Mouse (Mus musculus) liver, embryonic 16.5 days (tissue): Measurements from ENCODE around the gene Nudt14. TPM values are rescaled to one million over a fixed set of nuclear protein-coding genes. Genes with fewer than 3 reads are reported as not detected.

Experiments used
- ATAC-seq: fragments of 200-750 bp; cut with Nextera tagmentation; 2 replicates; pipeline ENCODE4 v1.8.0; 2017; ENCODE audit warnings: low read depth, mild to moderate bottlenecking, moderate number of reproducible peaks, moderate library complexity
- H3K27ac ChIP-seq: fragments of 300-500 bp; sonication (generic); 2 replicates; pipeline ENCODE4 v1.5.1; 2014; ENCODE audit warnings: mild to moderate bottlenecking, low read length
- H3K27me3 ChIP-seq: fragments of 300-500 bp; sonication (generic); 2 replicates; pipeline ENCODE4 v1.6.1; 2014; ENCODE audit warnings: low read depth, low read length, mixed read lengths; ENCODE audit not compliant: control insufficient read depth, insufficient read depth
- H3K36me3 ChIP-seq: fragments of 300-500 bp; sonication (generic); 2 replicates; pipeline ENCODE4 v1.6.1; 2014; ENCODE audit warnings: mild to moderate bottlenecking; ENCODE audit not compliant: control insufficient read depth, insufficient read depth
- H3K4me1 ChIP-seq: fragments of 300-500 bp; sonication (generic); 2 replicates; pipeline ENCODE4 v1.6.1; 2014; ENCODE audit warnings: low read depth, low read length, mixed read lengths; ENCODE audit not compliant: control insufficient read depth
- H3K4me2 ChIP-seq: fragments of 300-500 bp; sonication (generic); 2 replicates; pipeline ENCODE4 v1.6.1; 2014; ENCODE audit warnings: low read depth, low read length, mixed read lengths
- H3K4me3 ChIP-seq: fragments of 300-500 bp; sonication (generic); 2 replicates; pipeline ENCODE4 v1.5.1; 2014; ENCODE audit warnings: low read depth, mild to moderate bottlenecking, low read length
- H3K9ac ChIP-seq: fragments of 300-500 bp; sonication (generic); 2 replicates; pipeline ENCODE4 v1.6.1; 2014; ENCODE audit warnings: low read depth, low read length
- H3K9me3 ChIP-seq: fragments of 300-500 bp; sonication (generic); replicated peaks from 2 replicates; pipeline ENCODE4 v1.6.1; 2016; ENCODE audit warnings: low read length; ENCODE audit not compliant: control insufficient read depth
- WGBS: fragments of 180-500 bp; shearing (Covaris S2); extraction: QIAGEN DNeasy Blood & Tissue Kit; methylation state at CpG from one replicate; pipeline ENCODE4 v1.1.7; 2014; ENCODE audit not compliant: insufficient replicate concordance; 5-methylcytosine and 5-hydroxymethylcytosine counted together
- polyA plus RNA-seq: library from polyadenylated mRNA; unstranded; fragments of >200 nt; fragmentation: Nextera tagmentation; extraction: Ambion mirVana; gene quantifications from 2 replicates; pipeline ENCODE4 v1.2.1, GENCODE M21; 2015

The Nudt14 gene
- polyA plus RNA-seq, 1 experiment from 2014 or later = 12.1 TPM

- H3K36me3 ChIP-seq = peaks cover 19% of the 10 kb centered on the region
- ATAC-seq = no peak
- H3K4me1 ChIP-seq = peaks cover 13% of the 10 kb centered on the region
- H3K9me3 ChIP-seq = no peaks in the 10 kb centered on the region
- H3K9ac ChIP-seq = no peak overlapping the region
- H3K4me3 ChIP-seq = no peak overlapping the region
- H3K27me3 ChIP-seq = no peaks in the 10 kb centered on the region
- no peak overlapping the region for H3K4me2 ChIP-seq
- WGBS = 78% methylated on average over 9 of the region's 9 CpGs
- H3K27ac ChIP-seq = no peak overlapping the region
Measured at GRCm38 (mm10) chr12:112974736-112975135, 32.8 kb upstream of the Nudt14 start.

- H3K4me2 ChIP-seq = no peak overlapping the region
- H3K27me3 ChIP-seq = no peaks in the 10 kb centered on the region
- H3K36me3 ChIP-seq = peaks cover 46% of the 10 kb centered on the region
- no peaks in the 10 kb centered on the region for H3K4me1 ChIP-seq
- ATAC-seq = no peak
- WGBS = 58% methylated on average over 6 of the region's 6 CpGs
- H3K27ac ChIP-seq = no peak overlapping the region
- H3K9ac ChIP-seq = no peak overlapping the region
- H3K4me3 ChIP-seq = no peak overlapping the region
- H3K9me3 ChIP-seq = no peaks in the 10 kb centered on the region
Measured at GRCm38 (mm10) chr12:112969616-112970015, 27.7 kb upstream of the Nudt14 start.

- ATAC-seq = no peak
- no peaks in the 10 kb centered on the region for H3K9me3 ChIP-seq
- H3K36me3 ChIP-seq = peaks cover 48% of the 10 kb centered on the region
- no peaks in the 10 kb centered on the region for H3K4me1 ChIP-seq
- H3K9ac ChIP-seq = no peak overlapping the region
- no peak overlapping the region for H3K4me3 ChIP-seq
- H3K27ac ChIP-seq = no peak overlapping the region
- H3K4me2 ChIP-seq = no peak overlapping the region
- no peaks in the 10 kb centered on the region for H3K27me3 ChIP-seq
- WGBS = 85% methylated on average over 8 of the region's 8 CpGs
Measured at GRCm38 (mm10) chr12:112968943-112969342, 27.0 kb upstream of the Nudt14 start.

GRCm38 (mm10) chr12:112965783-112966182, 23.9 kb upstream of the Nudt14 start:
- Histone ChIP-seq H3K4me2 (no peak overlapping the region), H3K36me3 (peaks cover 70% of the 10 kb centered on the region), H3K9me3 (no peaks in the 10 kb centered on the region), H3K4me1 (no peaks in the 10 kb centered on the region), H3K27me3 (no peaks in the 10 kb centered on the region), H3K4me3 (no peak overlapping the region), H3K9ac (no peak overlapping the region), H3K27ac (no peak overlapping the region)
- WGBS = 82% methylated on average over 13 of the region's 13 CpGs
- ATAC-seq = no peak

- 80% methylated on average over 5 of the region's 5 CpGs for WGBS
- Histone ChIP-seq H3K36me3 (peaks cover 52% of the 10 kb centered on the region), H3K4me3 (no peak overlapping the region), H3K9ac (no peak overlapping the region), H3K27me3 (no peaks in the 10 kb centered on the region), H3K4me1 (no peaks in the 10 kb centered on the region), H3K27ac (no peak overlapping the region), H3K9me3 (no peaks in the 10 kb centered on the region), H3K4me2 (no peak overlapping the region)
- ATAC-seq = no peak
Measured at GRCm38 (mm10) chr12:112961872-112962271, 19.9 kb upstream of the Nudt14 start.

GRCm38 (mm10) chr12:112961428-112961827, 19.5 kb upstream of the Nudt14 start:
- Histone ChIP-seq H3K4me1 (no peaks in the 10 kb centered on the region), H3K4me2 (no peak overlapping the region), H3K36me3 (peaks cover 48% of the 10 kb centered on the region), H3K27ac (no peak overlapping the region), H3K4me3 (no peak overlapping the region), H3K9ac (no peak overlapping the region), H3K9me3 (no peaks in the 10 kb centered on the region), H3K27me3 (no peaks in the 10 kb centered on the region)
- ATAC-seq = no peak
- 79% methylated on average over 7 of the region's 7 CpGs for whole genome bisulfite sequencing

- WGBS = 74% methylated on average over 8 of the region's 8 CpGs
- ATAC-seq = no peak
- Histone ChIP-seq H3K4me2 (no peak overlapping the region), H3K4me1 (peaks cover 2% of the 10 kb centered on the region), H3K4me3 (no peak overlapping the region), H3K36me3 (peaks cover 39% of the 10 kb centered on the region), H3K9me3 (no peaks in the 10 kb centered on the region), H3K27ac (no peak overlapping the region), H3K27me3 (no peaks in the 10 kb centered on the region), H3K9ac (no peak overlapping the region)
Measured at GRCm38 (mm10) chr12:112959421-112959820, 17.5 kb upstream of the Nudt14 start.

GRCm38 (mm10) chr12:112958303-112958702, 16.4 kb upstream of the Nudt14 start:
- H3K9ac ChIP-seq = no peak overlapping the region
- H3K4me3 ChIP-seq = no peak overlapping the region
- ATAC-seq = no peak
- peaks cover 2% of the 10 kb centered on the region for H3K4me1 ChIP-seq
- H3K4me2 ChIP-seq = no peak overlapping the region
- H3K27ac ChIP-seq = no peak overlapping the region
- H3K9me3 ChIP-seq = no peaks in the 10 kb centered on the region
- 37% methylated on average over 4 of the region's 4 CpGs for WGBS
- no peaks in the 10 kb centered on the region for H3K27me3 ChIP-seq
- peaks cover 31% of the 10 kb centered on the region for H3K36me3 ChIP-seq

DNA sequence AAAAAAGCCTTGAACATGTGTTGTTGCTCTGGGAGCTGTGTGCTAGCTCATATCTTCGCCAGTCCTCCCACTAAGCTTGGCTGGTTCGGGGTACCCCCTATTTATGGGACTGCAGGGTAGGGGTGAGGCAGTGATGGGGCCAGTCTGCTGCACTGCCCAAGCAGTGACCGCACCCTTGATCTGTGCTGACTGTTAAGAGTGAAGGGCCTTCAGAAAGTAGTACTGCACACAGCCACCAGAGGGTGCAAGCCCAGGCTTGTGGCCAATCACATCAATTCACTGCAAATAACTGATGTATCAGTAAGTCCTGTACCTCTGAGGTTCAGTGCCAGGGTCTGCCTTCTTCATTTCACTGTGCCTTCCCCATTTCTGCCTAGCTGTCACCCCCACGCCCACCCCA, 13.9 kb upstream of the Nudt14 start:
- peaks cover 3% of the 10 kb centered on the region for H3K4me1 ChIP-seq
- H3K27ac ChIP-seq = no peak overlapping the region
- no peak overlapping the region for H3K9ac ChIP-seq
- no peak overlapping the region for H3K4me3 ChIP-seq
- no peaks in the 10 kb centered on the region for H3K9me3 ChIP-seq
- peaks cover 7% of the 10 kb centered on the region for H3K36me3 ChIP-seq
- peaks cover 17% of the 10 kb centered on the region for H3K27me3 ChIP-seq
- WGBS = 35% methylated on average over 4 of the region's 4 CpGs
- H3K4me2 ChIP-seq = no peak overlapping the region
- peak; percentile 61 for ATAC-seq
